Mouse (Mus musculus): Measurements from ENCODE around the gene Hnrnpr. TPM values are rescaled to one million over a fixed set of nuclear protein-coding genes. Genes with fewer than 3 reads are reported as not detected.

Gene Hnrnpr
- polyA plus RNA-seq (2014; fragmentation: Nextera tagmentation; extraction: Ambion mirVana), result 85.8 and 87.1 TPM in 2 replicates

DNA sequence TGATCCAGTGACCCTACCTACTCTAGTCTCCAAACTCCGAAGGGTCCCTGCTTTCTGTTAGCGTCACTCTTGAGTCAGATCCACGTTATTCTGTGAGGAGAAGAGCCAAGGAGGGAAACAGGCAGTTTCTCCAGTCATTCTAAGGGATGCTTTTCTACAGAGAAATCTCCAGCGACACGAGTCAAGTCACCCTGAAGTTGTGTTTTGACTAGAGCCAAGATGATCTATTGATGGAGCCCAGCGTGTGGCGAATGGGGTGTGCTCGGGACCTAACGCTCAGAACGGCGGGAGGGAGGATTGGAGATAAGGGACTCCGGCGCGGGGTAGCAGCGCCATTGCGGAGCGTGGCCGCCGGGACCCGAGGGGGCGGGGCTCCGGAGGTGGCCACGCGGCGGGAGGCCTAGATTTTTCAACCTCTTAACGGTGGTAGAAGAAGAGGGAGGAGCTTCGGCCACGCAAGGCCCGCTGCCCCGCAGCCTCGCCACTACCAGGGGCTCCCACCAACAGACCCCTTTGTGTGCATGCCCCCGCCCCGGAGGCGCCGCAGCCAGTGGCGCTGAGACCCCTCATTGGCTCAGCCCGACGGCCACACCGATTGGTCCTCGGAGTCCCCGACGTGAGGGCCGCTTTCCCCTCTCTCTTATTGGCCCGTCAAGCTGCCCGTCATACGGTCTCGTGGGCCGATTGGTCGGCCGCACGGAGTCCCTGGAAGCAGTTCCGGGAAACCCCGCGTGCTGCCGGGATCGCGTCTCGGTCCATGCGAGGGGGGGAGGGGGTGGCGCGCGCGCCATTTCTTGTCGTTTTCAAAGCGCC lies at the start of gene Hnrnpr:
Hnrnpr (plus strand) TSS at position 714 of the 813 bp plus-strand sequence.
- Histone ChIP-seq H3K27ac (ENCODE audit: low read depth, low read length) (peak within 1 kb of the TSS; percentile 97), H3K4me3 (ENCODE audit: low read depth, low read length) (peak within 1 kb of the TSS; percentile 98), H3K9me3 (replicated peaks; ENCODE audit: control insufficient read depth, low read length) (no peaks in the 10 kb centered on the region), H3K9ac (ENCODE audit: low read depth, low read length) (peak within 1 kb of the TSS; percentile 94), H3K4me2 (peak within 1 kb of the TSS; percentile 91), H3K4me1 (ENCODE audit: control insufficient read depth, insufficient read depth, low read length) (peaks cover 21% of the 10 kb centered on the region), H3K27me3 (ENCODE audit: control insufficient read depth, insufficient read depth, low read length) (no peaks in the 10 kb centered on the region), H3K36me3 (ENCODE audit: control insufficient read depth, insufficient read depth, low read length) (no peaks in the 10 kb centered on the region)
- peak; percentile 98 for ATAC-seq (replicated peaks; ENCODE audit: insufficient number of reproducible peaks, low FRiP score, low TSS enrichment)
- under 1% methylated on average over 60 of the region's 65 CpGs for WGBS (ENCODE audit: insufficient replicate concordance)

DNA sequence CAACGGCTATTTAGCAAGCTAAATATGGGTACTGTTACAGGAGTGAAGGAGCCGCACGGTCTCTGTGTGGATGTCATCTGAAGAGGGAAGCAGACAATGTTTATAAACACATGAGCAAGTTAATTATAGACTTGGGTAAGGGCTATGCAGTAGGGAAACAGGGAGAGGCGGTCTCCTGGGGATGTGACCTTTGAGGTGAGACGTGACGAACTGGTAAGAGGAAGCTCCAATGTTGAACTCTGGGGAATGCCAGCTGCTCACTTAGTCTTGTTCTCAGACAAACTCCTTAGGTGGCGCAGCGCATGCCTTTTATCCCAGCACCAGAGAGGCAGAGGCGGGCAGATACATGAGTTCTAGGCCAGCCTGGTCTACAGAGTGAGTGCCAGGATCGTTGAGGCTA lies 48.8 kb upstream of the Hnrnpr start:
- Histone ChIP-seq H3K9ac (ENCODE audit: low read depth, low read length) (no peak overlapping the region), H3K27me3 (ENCODE audit: control insufficient read depth, insufficient read depth, low read length) (no peaks in the 10 kb centered on the region), H3K27ac (ENCODE audit: low read depth, low read length) (no peak overlapping the region), H3K4me1 (ENCODE audit: control insufficient read depth, insufficient read depth, low read length) (peaks cover 5% of the 10 kb centered on the region; the same call in 1 of the 2 replicates), H3K36me3 (ENCODE audit: control insufficient read depth, insufficient read depth, low read length) (no peaks in the 10 kb centered on the region), H3K4me2 (no peak overlapping the region), H3K9me3 (replicated peaks; ENCODE audit: control insufficient read depth, low read length) (no peaks in the 10 kb centered on the region), H3K4me3 (ENCODE audit: low read depth, low read length) (no peak overlapping the region)
- 60% methylated on average over 10 of the region's 10 CpGs for WGBS (ENCODE audit: insufficient replicate concordance)
- ATAC-seq (replicated peaks; ENCODE audit: insufficient number of reproducible peaks, low FRiP score, low TSS enrichment), result no peak

DNA sequence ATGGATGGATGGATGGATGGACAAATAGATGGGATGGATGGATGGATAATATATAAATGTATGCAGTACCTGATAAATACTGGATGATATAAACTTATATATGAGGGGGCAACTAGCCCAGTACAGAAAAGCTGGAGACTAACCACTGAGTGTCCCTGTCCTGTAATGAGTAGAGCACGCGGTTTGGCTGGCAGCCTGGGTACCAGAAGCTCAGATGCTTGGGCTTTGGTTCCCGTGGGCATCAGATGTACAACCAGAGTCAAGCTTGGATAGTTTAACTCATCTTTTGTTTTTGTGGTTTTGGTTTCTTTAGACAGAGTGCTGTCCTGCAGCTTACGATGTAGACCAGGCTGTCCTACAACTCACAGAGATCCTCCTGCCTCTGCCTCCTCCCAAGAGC lies 47.2 kb upstream of the Hnrnpr start:
- H3K4me2 ChIP-seq, result no peak overlapping the region
- no peaks in the 10 kb centered on the region for H3K36me3 ChIP-seq (ENCODE audit: control insufficient read depth, insufficient read depth, low read length)
- 91% methylated on average over 4 of the region's 4 CpGs for WGBS (ENCODE audit: insufficient replicate concordance)
- no peak for ATAC-seq (replicated peaks; ENCODE audit: insufficient number of reproducible peaks, low FRiP score, low TSS enrichment)
- no peak overlapping the region for H3K9ac ChIP-seq (ENCODE audit: low read depth, low read length)
- H3K9me3 ChIP-seq (replicated peaks; ENCODE audit: control insufficient read depth, low read length), result no peaks in the 10 kb centered on the region
- H3K4me1 ChIP-seq (ENCODE audit: control insufficient read depth, insufficient read depth, low read length), result peaks cover 5% of the 10 kb centered on the region; the same call in 1 of the 2 replicates
- no peak overlapping the region for H3K27ac ChIP-seq (ENCODE audit: low read depth, low read length)
- no peak overlapping the region for H3K4me3 ChIP-seq (ENCODE audit: low read depth, low read length)
- H3K27me3 ChIP-seq (ENCODE audit: control insufficient read depth, insufficient read depth, low read length), result no peaks in the 10 kb centered on the region

DNA sequence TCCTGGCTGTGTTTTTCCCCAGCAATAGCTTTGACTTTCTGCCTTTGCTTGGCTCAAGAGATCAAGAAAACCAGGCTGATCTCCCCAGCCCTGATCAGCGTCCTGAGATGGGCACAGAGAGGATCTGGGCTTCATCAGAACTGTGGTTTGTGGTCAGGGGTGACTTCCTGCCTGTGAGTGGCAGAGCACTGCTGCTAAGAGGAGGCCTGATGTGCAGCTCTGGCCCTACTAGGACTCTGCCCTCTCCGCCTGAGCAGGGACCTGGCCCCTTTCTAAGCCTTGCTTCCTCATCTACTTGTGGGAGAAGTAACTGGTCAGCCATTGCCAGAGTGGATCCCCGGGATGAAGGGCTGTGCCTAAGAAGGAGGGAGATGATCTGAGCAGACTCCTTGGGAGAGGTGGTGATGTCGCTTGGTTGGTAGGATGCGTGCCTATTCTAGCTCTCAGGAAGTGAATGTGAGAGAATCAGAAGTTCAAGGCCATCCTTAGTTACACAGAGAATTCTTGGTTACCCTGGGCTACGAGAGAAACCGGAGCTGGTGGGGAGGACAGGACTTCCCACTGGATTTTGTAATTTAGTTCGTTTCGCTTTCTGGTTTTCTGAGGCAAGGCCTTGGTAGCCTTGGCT lies 43.9 kb upstream of the Hnrnpr start:
- 76% methylated on average over 9 of the region's 9 CpGs for WGBS (ENCODE audit: insufficient replicate concordance)
- H3K4me1 ChIP-seq (ENCODE audit: control insufficient read depth, insufficient read depth, low read length), result no peaks in the 10 kb centered on the region
- H3K9ac ChIP-seq (ENCODE audit: low read depth, low read length), result no peak overlapping the region
- no peak overlapping the region for H3K4me3 ChIP-seq (ENCODE audit: low read depth, low read length)
- no peaks in the 10 kb centered on the region for H3K27me3 ChIP-seq (ENCODE audit: control insufficient read depth, insufficient read depth, low read length)
- no peak for ATAC-seq (replicated peaks; ENCODE audit: insufficient number of reproducible peaks, low FRiP score, low TSS enrichment)
- H3K36me3 ChIP-seq (ENCODE audit: control insufficient read depth, insufficient read depth, low read length), result no peaks in the 10 kb centered on the region
- H3K27ac ChIP-seq (ENCODE audit: low read depth, low read length), result no peak overlapping the region
- H3K9me3 ChIP-seq (replicated peaks; ENCODE audit: control insufficient read depth, low read length), result no peaks in the 10 kb centered on the region
- H3K4me2 ChIP-seq, result no peak overlapping the region

DNA sequence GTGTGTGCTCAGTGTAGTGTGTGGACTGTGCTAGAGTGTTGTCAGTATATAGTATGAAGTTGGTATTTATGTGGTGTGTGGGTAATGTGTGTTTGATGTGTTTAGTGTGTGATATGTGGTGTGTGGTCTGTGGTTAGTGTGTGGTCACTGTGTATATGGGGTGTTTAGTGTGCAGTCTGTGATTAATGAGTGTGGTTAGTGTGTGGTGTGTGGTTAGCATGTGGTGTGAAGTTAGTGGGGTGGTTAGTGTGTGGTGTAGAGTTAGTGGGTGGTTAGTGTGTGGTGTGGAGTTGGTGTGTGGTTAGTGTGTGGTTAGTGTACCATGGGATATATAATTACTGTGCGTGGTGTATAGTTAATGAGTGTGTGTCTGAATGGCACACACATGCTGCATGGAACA lies 41.8 kb upstream of the Hnrnpr start:
- Histone ChIP-seq H3K4me3 (ENCODE audit: low read depth, low read length) (no peak overlapping the region), H3K36me3 (ENCODE audit: control insufficient read depth, insufficient read depth, low read length) (peaks cover 10% of the 10 kb centered on the region; the same call in 1 of the 2 replicates), H3K9ac (ENCODE audit: low read depth, low read length) (no peak overlapping the region), H3K9me3 (replicated peaks; ENCODE audit: control insufficient read depth, low read length) (peaks cover 11% of the 10 kb centered on the region; the same call in 1 of the 2 replicates), H3K27ac (ENCODE audit: low read depth, low read length) (no peak overlapping the region), H3K27me3 (ENCODE audit: control insufficient read depth, insufficient read depth, low read length) (no peaks in the 10 kb centered on the region), H3K4me2 (no peak overlapping the region), H3K4me1 (ENCODE audit: control insufficient read depth, insufficient read depth, low read length) (no peaks in the 10 kb centered on the region)
- 86% methylated on average over 1 of the region's 1 CpGs for WGBS (ENCODE audit: insufficient replicate concordance)
- ATAC-seq (replicated peaks; ENCODE audit: insufficient number of reproducible peaks, low FRiP score, low TSS enrichment), result no peak

DNA sequence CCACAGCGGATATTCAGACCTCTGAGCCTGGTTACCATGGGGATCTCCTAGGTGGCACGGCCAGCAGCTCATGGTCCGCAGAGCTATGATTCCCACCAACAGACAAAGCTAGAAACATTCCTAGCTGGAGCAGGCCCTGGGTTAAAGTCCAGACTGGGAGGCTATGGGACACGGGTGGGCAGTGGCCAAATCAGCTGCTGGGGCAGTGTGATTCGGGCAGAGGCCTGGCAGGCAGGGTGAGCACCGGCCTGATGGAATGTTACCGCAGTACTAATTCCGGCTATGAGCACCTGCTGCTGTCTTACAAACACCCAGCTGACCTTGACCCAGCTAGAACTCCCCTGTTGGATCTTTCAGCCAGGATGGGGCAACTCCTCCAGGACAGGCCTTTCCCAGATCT lies 40.1 kb upstream of the Hnrnpr start:
- no peaks in the 10 kb centered on the region for H3K4me1 ChIP-seq (ENCODE audit: control insufficient read depth, insufficient read depth, low read length)
- no peak overlapping the region for H3K9ac ChIP-seq (ENCODE audit: low read depth, low read length)
- peaks cover 11% of the 10 kb centered on the region; the same call in 1 of the 2 replicates for H3K9me3 ChIP-seq (replicated peaks; ENCODE audit: control insufficient read depth, low read length)
- no peaks in the 10 kb centered on the region for H3K27me3 ChIP-seq (ENCODE audit: control insufficient read depth, insufficient read depth, low read length)
- no peak for ATAC-seq (replicated peaks; ENCODE audit: insufficient number of reproducible peaks, low FRiP score, low TSS enrichment)
- WGBS (ENCODE audit: insufficient replicate concordance), result 78% methylated on average over 8 of the region's 8 CpGs
- peaks cover 10% of the 10 kb centered on the region; the same call in 1 of the 2 replicates for H3K36me3 ChIP-seq (ENCODE audit: control insufficient read depth, insufficient read depth, low read length)
- H3K4me2 ChIP-seq, result no peak overlapping the region
- H3K4me3 ChIP-seq (ENCODE audit: low read depth, low read length), result no peak overlapping the region
- no peak overlapping the region for H3K27ac ChIP-seq (ENCODE audit: low read depth, low read length)

DNA sequence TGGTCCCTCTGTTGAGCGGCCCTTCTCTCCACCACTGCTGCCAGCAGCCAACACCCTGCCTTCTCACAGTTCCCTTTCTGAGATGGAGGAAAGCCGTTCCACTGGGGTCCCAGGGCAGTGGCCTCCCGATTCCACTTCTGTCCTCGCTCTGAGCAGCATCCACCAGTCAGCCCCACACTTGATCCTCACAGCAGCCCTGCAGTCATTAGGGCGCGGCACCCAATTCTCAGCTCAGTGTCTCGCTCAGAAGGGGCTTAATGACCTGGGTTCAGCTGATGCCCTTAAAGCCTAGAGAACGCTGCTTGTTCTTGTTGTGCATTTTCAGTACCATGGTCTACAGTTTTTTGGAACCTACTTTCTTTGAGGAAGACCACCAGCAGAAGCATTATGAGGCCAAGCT lies 29.6 kb upstream of the Hnrnpr start:
- no peak for ATAC-seq (replicated peaks; ENCODE audit: insufficient number of reproducible peaks, low FRiP score, low TSS enrichment)
- H3K9me3 ChIP-seq (replicated peaks; ENCODE audit: control insufficient read depth, low read length), result no peaks in the 10 kb centered on the region
- WGBS (ENCODE audit: insufficient replicate concordance), result 69% methylated on average over 8 of the region's 8 CpGs
- H3K27ac ChIP-seq (ENCODE audit: low read depth, low read length), result no peak overlapping the region
- H3K4me2 ChIP-seq, result no peak overlapping the region
- H3K4me3 ChIP-seq (ENCODE audit: low read depth, low read length), result no peak overlapping the region
- H3K27me3 ChIP-seq (ENCODE audit: control insufficient read depth, insufficient read depth, low read length), result no peaks in the 10 kb centered on the region
- H3K36me3 ChIP-seq (ENCODE audit: control insufficient read depth, insufficient read depth, low read length), result no peaks in the 10 kb centered on the region
- no peak overlapping the region for H3K9ac ChIP-seq (ENCODE audit: low read depth, low read length)
- H3K4me1 ChIP-seq (ENCODE audit: control insufficient read depth, insufficient read depth, low read length), result peaks cover 27% of the 10 kb centered on the region

DNA sequence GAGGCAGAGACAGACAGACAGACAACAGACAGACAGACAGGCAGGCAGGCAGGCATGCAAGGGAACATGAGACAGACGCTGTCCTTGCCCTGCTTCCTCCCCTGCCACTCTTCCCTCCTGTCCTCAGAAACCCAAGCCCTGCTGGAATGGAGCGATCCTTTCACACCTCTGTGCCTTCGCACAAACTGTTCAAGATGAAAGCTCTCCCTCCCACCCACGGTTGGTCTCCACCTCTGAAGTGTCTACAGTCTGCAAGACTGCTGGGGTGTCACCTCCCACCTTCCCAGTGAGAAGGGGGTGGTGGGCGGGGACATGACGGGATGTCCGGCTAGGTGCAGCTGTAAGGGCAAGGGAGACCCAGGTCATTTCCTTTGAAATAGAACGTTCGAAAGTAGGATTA lies 29.1 kb upstream of the Hnrnpr start:
- H3K4me1 ChIP-seq (ENCODE audit: control insufficient read depth, insufficient read depth, low read length), result peaks cover 30% of the 10 kb centered on the region
- H3K27ac ChIP-seq (ENCODE audit: low read depth, low read length), result no peak overlapping the region
- no peak for ATAC-seq (replicated peaks; ENCODE audit: insufficient number of reproducible peaks, low FRiP score, low TSS enrichment)
- no peaks in the 10 kb centered on the region for H3K9me3 ChIP-seq (replicated peaks; ENCODE audit: control insufficient read depth, low read length)
- H3K36me3 ChIP-seq (ENCODE audit: control insufficient read depth, insufficient read depth, low read length), result no peaks in the 10 kb centered on the region
- 37% methylated on average over 9 of the region's 9 CpGs for WGBS (ENCODE audit: insufficient replicate concordance)
- no peak overlapping the region for H3K4me2 ChIP-seq
- H3K4me3 ChIP-seq (ENCODE audit: low read depth, low read length), result no peak overlapping the region
- no peaks in the 10 kb centered on the region for H3K27me3 ChIP-seq (ENCODE audit: control insufficient read depth, insufficient read depth, low read length)
- H3K9ac ChIP-seq (ENCODE audit: low read depth, low read length), result no peak overlapping the region

All from heart, embryonic 11.5 days (tissue).